Mouse (Mus musculus): ENCODE data around the gene Mylk4. TPM values are rescaled to one million over a fixed set of nuclear protein-coding genes. Genes with fewer than 3 reads are reported as not detected.
A peak's percentile ranks its signal among the peaks of the same experiment; 100 is the strongest.

Gene Mylk4
- polyA plus RNA-seq, 1 experiment from 2014 or later: 0.52 TPM

- H3K4me3 ChIP-seq (replicated peaks): no peak overlapping the region
- no peaks in the 10 kb centered on the region for H3K36me3 ChIP-seq
- no peaks in the 10 kb centered on the region for H3K27me3 ChIP-seq (replicated peaks)
- H3K4me2 ChIP-seq: no peak overlapping the region
- H3K9ac ChIP-seq (replicated peaks): no peak overlapping the region
- 73% methylated on average over 2 of the region's 2 CpGs for whole genome bisulfite sequencing
- no peaks in the 10 kb centered on the region for H3K9me3 ChIP-seq (replicated peaks)
- no peak overlapping the region for H3K27ac ChIP-seq (replicated peaks)
- H3K4me1 ChIP-seq: 0 out of 2 replicates have a peak, but pooled peaks cover 2% of the 10 kb centered on the region
- no peak for ATAC-seq (ENCODE audit: low FRiP score)
Measured at GRCm38 (mm10) chr13:32794619-32795018, 10.9 kb upstream of the Mylk4 start.

- WGBS: 77% methylated on average over 4 of the region's 4 CpGs
Measured at GRCm38 (mm10) chr13:32789781-32790180, 6.0 kb upstream of the Mylk4 start.

DNA sequence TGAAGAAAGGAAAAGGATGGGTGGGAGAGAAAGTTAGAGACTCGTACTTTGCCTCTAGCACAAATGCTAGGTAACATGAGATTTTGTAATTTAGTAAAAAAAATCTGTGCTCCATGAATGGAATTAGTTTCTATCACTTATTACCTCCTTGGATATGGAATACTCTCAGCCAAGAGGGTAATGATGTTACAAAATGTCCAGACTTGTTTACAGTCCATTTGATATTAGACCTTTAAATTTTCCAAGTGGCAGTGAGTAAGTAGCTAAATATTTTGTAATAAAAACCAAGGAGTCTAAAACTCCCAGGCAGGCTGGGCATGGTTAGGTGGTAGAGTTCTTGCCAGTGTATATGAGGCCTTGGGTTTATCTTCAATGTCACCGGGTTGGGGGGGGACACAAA lies 3.8 kb upstream of the Mylk4 start:
- no peaks in the 10 kb centered on the region for H3K27me3 ChIP-seq (replicated peaks)
- H3K27ac ChIP-seq (replicated peaks): no peak overlapping the region
- H3K4me1 ChIP-seq: no peaks in the 10 kb centered on the region
- H3K4me3 ChIP-seq (replicated peaks): no peak overlapping the region
- no peak overlapping the region for H3K9ac ChIP-seq (replicated peaks)
- no peaks in the 10 kb centered on the region for H3K36me3 ChIP-seq
- H3K9me3 ChIP-seq (replicated peaks): no peaks in the 10 kb centered on the region
- H3K4me2 ChIP-seq: no peak overlapping the region
- no peak for ATAC-seq (ENCODE audit: low FRiP score)
- WGBS: 80% methylated on average over 2 of the region's 2 CpGs

More at GRCm38 (mm10) chr13:32789781-32790180, 6.0 kb upstream of the Mylk4 start:
- Histone ChIP-seq H3K4me3 (replicated peaks) (no peak overlapping the region), H3K9me3 (replicated peaks) (no peaks in the 10 kb centered on the region), H3K27ac (replicated peaks) (no peak overlapping the region), H3K4me2 (no peak overlapping the region), H3K9ac (replicated peaks) (no peak overlapping the region), H3K4me1 (no peaks in the 10 kb centered on the region), H3K36me3 (no peaks in the 10 kb centered on the region), H3K27me3 (replicated peaks) (no peaks in the 10 kb centered on the region)
- no peak for ATAC-seq (ENCODE audit: low FRiP score)

DNA sequence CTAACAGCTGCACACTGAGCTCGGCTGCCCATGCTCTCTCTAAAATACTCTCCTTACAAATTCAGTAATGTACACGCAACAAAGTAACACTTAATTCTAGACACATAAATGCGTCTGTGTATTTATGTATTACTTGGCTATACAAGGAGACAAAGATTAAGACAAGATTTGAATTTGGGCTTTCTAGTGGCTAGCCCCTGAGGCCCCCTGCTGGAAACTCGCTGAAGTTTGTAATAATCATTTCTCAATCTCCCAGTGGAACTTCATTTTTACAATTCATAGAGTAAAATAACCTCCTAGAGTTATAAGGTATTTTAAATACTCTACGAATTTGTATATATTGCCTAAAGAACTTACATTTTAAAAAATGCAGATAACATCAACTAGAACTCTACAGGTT lies 699 bp downstream of the Mylk4 start:
- no peak overlapping the region for H3K4me3 ChIP-seq (replicated peaks)
- no peaks in the 10 kb centered on the region for H3K27me3 ChIP-seq (replicated peaks)
- H3K4me2 ChIP-seq: no peak overlapping the region
- no peak for ATAC-seq (ENCODE audit: low FRiP score)
- H3K27ac ChIP-seq (replicated peaks): no peak overlapping the region
- 71% methylated on average over 5 of the region's 5 CpGs for WGBS
- no peaks in the 10 kb centered on the region for H3K9me3 ChIP-seq (replicated peaks)
- no peaks in the 10 kb centered on the region for H3K36me3 ChIP-seq
- no peaks in the 10 kb centered on the region for H3K4me1 ChIP-seq
- no peak overlapping the region for H3K9ac ChIP-seq (replicated peaks)

- WGBS: 70% methylated on average over 3 of the region's 3 CpGs
- no peak overlapping the region for H3K4me3 ChIP-seq (replicated peaks)
- no peak overlapping the region for H3K9ac ChIP-seq (replicated peaks)
- no peak overlapping the region for H3K27ac ChIP-seq (replicated peaks)
- H3K4me2 ChIP-seq: no peak overlapping the region
- ATAC-seq (ENCODE audit: low FRiP score): no peak
- H3K4me1 ChIP-seq: no peaks in the 10 kb centered on the region
- no peaks in the 10 kb centered on the region for H3K9me3 ChIP-seq (replicated peaks)
- no peaks in the 10 kb centered on the region for H3K36me3 ChIP-seq
- no peaks in the 10 kb centered on the region for H3K27me3 ChIP-seq (replicated peaks)
Measured at GRCm38 (mm10) chr13:32778861-32779260, 4.9 kb downstream of the Mylk4 start.

- no peak overlapping the region for H3K4me3 ChIP-seq (replicated peaks)
- no peak overlapping the region for H3K9ac ChIP-seq (replicated peaks)
- no peaks in the 10 kb centered on the region for H3K36me3 ChIP-seq
- H3K27ac ChIP-seq (replicated peaks): no peak overlapping the region
- H3K4me1 ChIP-seq: no peaks in the 10 kb centered on the region
- no peaks in the 10 kb centered on the region for H3K9me3 ChIP-seq (replicated peaks)
- no peak overlapping the region for H3K4me2 ChIP-seq
- WGBS: 92% methylated on average over 10 of the region's 10 CpGs
- ATAC-seq (ENCODE audit: low FRiP score): no peak
- no peaks in the 10 kb centered on the region for H3K27me3 ChIP-seq (replicated peaks)
Measured at GRCm38 (mm10) chr13:32776350-32776749, 7.4 kb downstream of the Mylk4 start.

- Histone ChIP-seq H3K4me1 (no peaks in the 10 kb centered on the region), H3K4me3 (replicated peaks) (no peak overlapping the region), H3K27me3 (replicated peaks) (no peaks in the 10 kb centered on the region), H3K9ac (replicated peaks) (no peak overlapping the region), H3K27ac (replicated peaks) (no peak overlapping the region), H3K36me3 (no peaks in the 10 kb centered on the region), H3K9me3 (replicated peaks) (no peaks in the 10 kb centered on the region), H3K4me2 (no peak overlapping the region)
- WGBS: 90% methylated on average over 9 of the region's 9 CpGs
- no peak for ATAC-seq (ENCODE audit: low FRiP score)
Measured at GRCm38 (mm10) chr13:32775889-32776288, 7.9 kb downstream of the Mylk4 start.

DNA sequence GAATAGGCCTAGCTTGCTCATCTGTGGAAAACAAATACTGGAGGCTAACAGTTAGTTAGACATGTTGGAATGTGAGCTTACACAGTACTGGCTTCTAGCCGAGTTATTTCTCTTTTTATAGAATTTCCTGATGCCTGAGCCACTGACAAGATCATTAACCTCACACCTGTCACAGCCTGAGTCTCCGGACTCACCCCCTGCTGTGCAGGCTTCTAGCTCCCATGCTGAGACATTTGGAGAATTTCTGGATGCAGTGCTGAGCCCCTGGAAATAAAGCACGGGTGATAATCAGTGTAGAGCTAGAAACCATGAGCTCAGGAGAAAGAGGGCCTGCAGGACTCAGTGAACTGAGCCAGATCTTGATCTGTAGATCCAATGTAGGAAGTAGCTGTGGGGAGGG lies 13.8 kb downstream of the Mylk4 start:
- Histone ChIP-seq H3K4me2 (no peak overlapping the region), H3K27ac (replicated peaks) (no peak overlapping the region), H3K36me3 (no peaks in the 10 kb centered on the region), H3K27me3 (replicated peaks) (no peaks in the 10 kb centered on the region), H3K9ac (replicated peaks) (no peak overlapping the region), H3K4me1 (no peaks in the 10 kb centered on the region), H3K9me3 (replicated peaks) (no peaks in the 10 kb centered on the region), H3K4me3 (replicated peaks) (no peak overlapping the region)
- 28% methylated on average over 3 of the region's 3 CpGs for WGBS
- ATAC-seq (ENCODE audit: low FRiP score): no peak

- Histone ChIP-seq H3K4me1 (no peaks in the 10 kb centered on the region), H3K27me3 (replicated peaks) (no peaks in the 10 kb centered on the region), H3K36me3 (no peaks in the 10 kb centered on the region), H3K4me2 (no peak overlapping the region), H3K9me3 (replicated peaks) (no peaks in the 10 kb centered on the region), H3K4me3 (replicated peaks) (no peak overlapping the region), H3K9ac (replicated peaks) (no peak overlapping the region), H3K27ac (replicated peaks) (no peak overlapping the region)
- ATAC-seq (ENCODE audit: low FRiP score): no peak
- WGBS: 11% methylated on average over 4 of the region's 4 CpGs
Measured at GRCm38 (mm10) chr13:32768104-32768503, 15.7 kb downstream of the Mylk4 start.

GRCm38 (mm10) chr13:32764448-32764847 lies 19.3 kb downstream of the Mylk4 start:
- H3K9ac ChIP-seq (replicated peaks): no peak overlapping the region
- 40% methylated on average over 7 of the region's 7 CpGs for WGBS
- H3K9me3 ChIP-seq (replicated peaks): no peaks in the 10 kb centered on the region
- no peaks in the 10 kb centered on the region for H3K36me3 ChIP-seq
- H3K4me1 ChIP-seq: no peaks in the 10 kb centered on the region
- no peak overlapping the region for H3K27ac ChIP-seq (replicated peaks)
- H3K4me3 ChIP-seq (replicated peaks): no peak overlapping the region
- ATAC-seq (ENCODE audit: low FRiP score): no peak
- H3K27me3 ChIP-seq (replicated peaks): no peaks in the 10 kb centered on the region
- no peak overlapping the region for H3K4me2 ChIP-seq

- no peaks in the 10 kb centered on the region for H3K36me3 ChIP-seq
- peaks cover 4% of the 10 kb centered on the region; the same call in 1 of the 2 replicates for H3K4me1 ChIP-seq
- H3K4me2 ChIP-seq: no peak overlapping the region
- WGBS: 82% methylated on average over 3 of the region's 3 CpGs
- no peak for ATAC-seq (ENCODE audit: low FRiP score)
- H3K27ac ChIP-seq (replicated peaks): no peak overlapping the region
- H3K9ac ChIP-seq (replicated peaks): no peak overlapping the region
- H3K9me3 ChIP-seq (replicated peaks): no peaks in the 10 kb centered on the region
- no peaks in the 10 kb centered on the region for H3K27me3 ChIP-seq (replicated peaks)
- no peak overlapping the region for H3K4me3 ChIP-seq (replicated peaks)
Measured at GRCm38 (mm10) chr13:32763141-32763540, 20.6 kb downstream of the Mylk4 start.

GRCm38 (mm10) chr13:32760795-32761194 lies 23.0 kb downstream of the Mylk4 start:
- Histone ChIP-seq H3K4me2 (no peak overlapping the region), H3K4me3 (replicated peaks) (no peak overlapping the region), H3K9me3 (replicated peaks) (no peaks in the 10 kb centered on the region), H3K27me3 (replicated peaks) (no peaks in the 10 kb centered on the region), H3K27ac (replicated peaks) (no peak overlapping the region), H3K4me1 (peaks cover 4% of the 10 kb centered on the region; the same call in 1 of the 2 replicates), H3K9ac (replicated peaks) (no peak overlapping the region), H3K36me3 (no peaks in the 10 kb centered on the region)
- ATAC-seq (ENCODE audit: low FRiP score): no peak
- 87% methylated on average over 2 of the region's 2 CpGs for WGBS

GRCm38 (mm10) chr13:32759036-32759435 lies 24.7 kb downstream of the Mylk4 start:
- Histone ChIP-seq H3K27me3 (replicated peaks) (no peaks in the 10 kb centered on the region), H3K4me2 (no peak overlapping the region), H3K4me1 (peaks cover 4% of the 10 kb centered on the region; the same call in 1 of the 2 replicates), H3K9me3 (replicated peaks) (no peaks in the 10 kb centered on the region), H3K27ac (replicated peaks) (no peak overlapping the region), H3K4me3 (replicated peaks) (no peak overlapping the region), H3K9ac (replicated peaks) (no peak overlapping the region), H3K36me3 (no peaks in the 10 kb centered on the region)
- ATAC-seq (ENCODE audit: low FRiP score): peak; percentile 63
- WGBS: 17% methylated on average over 4 of the region's 4 CpGs
